Mouse (Mus musculus): ENCODE results near the gene Tssk2. TPM values are rescaled to one million over a fixed set of nuclear protein-coding genes. Genes with fewer than 3 reads are reported as not detected.

Tssk2 gene
- 0.07 TPM in 1 of 2 replicates, not detected in the other for polyA plus RNA-seq (2015; fragmentation: Nextera tagmentation; extraction: Ambion mirVana)

GRCm38 (mm10) chr16:17898462-17898861, at the start of gene Tssk2, which contains the start of gene Dgcr2:
Tssk2 (plus strand) TSS chr16:17898637.
Dgcr2 (minus strand) TSS chr16:17898562.
- Histone ChIP-seq H3K36me3 (ENCODE audit: control insufficient read depth, insufficient read depth, low read length) (peaks cover 26% of the 10 kb centered on the region), H3K9me3 (ENCODE audit: control insufficient read depth, low read length) (no peaks in the 10 kb centered on the region), H3K9ac (ENCODE audit: low read length) (no peak within 1 kb of the TSS), H3K4me1 (replicated peaks; ENCODE audit: control insufficient read depth, insufficient read depth) (no peaks in the 10 kb centered on the region), H3K27me3 (ENCODE audit: control insufficient read depth, insufficient read depth, low read length) (no peaks in the 10 kb centered on the region), H3K27ac (replicated peaks) (no peak within 1 kb of the TSS), H3K4me3 (ENCODE audit: low read depth, low read length) (no peak within 1 kb of the TSS), H3K4me2 (replicated peaks; ENCODE audit: low read depth) (no peak within 1 kb of the TSS)
- DNase-seq (ENCODE audit: low spot score) (no peak), ATAC-seq (ENCODE audit: low FRiP score, low TSS enrichment) (no peak)
- TF ChIP-seq CTCF (IDR thresholded peaks at IDR 0.05; ENCODE audit: low read depth) (no peak), EP300 (optimal IDR thresholded peaks at IDR 0.05) (no peak)
- 91% methylated on average over 14 of the region's 14 CpGs for WGBS

GRCm38 (mm10) chr16:17848928-17849327, 49.5 kb upstream of the Tssk2 start:
- TF ChIP-seq CTCF (IDR thresholded peaks at IDR 0.05; ENCODE audit: low read depth) = peak; percentile 86
- TF ChIP-seq EP300 (optimal IDR thresholded peaks at IDR 0.05) = no peak
- no peak for DNase-seq (ENCODE audit: low spot score)
- Histone ChIP-seq H3K9ac (ENCODE audit: low read length) (no peak overlapping the region), H3K4me2 (replicated peaks; ENCODE audit: low read depth) (no peak overlapping the region), H3K27me3 (ENCODE audit: control insufficient read depth, insufficient read depth, low read length) (no peaks in the 10 kb centered on the region), H3K36me3 (ENCODE audit: control insufficient read depth, insufficient read depth, low read length) (peaks cover 35% of the 10 kb centered on the region), H3K4me3 (ENCODE audit: low read depth, low read length) (no peak overlapping the region), H3K27ac (replicated peaks) (no peak overlapping the region), H3K4me1 (replicated peaks; ENCODE audit: control insufficient read depth, insufficient read depth) (no peaks in the 10 kb centered on the region), H3K9me3 (ENCODE audit: control insufficient read depth, low read length) (no peaks in the 10 kb centered on the region)
- 22% methylated on average over 1 of the region's 1 CpGs for WGBS
- peak; percentile 40; the same call in 1 of the 2 replicates for ATAC-seq (ENCODE audit: low FRiP score, low TSS enrichment)

- TF ChIP-seq EP300 (optimal IDR thresholded peaks at IDR 0.05) (no peak), CTCF (IDR thresholded peaks at IDR 0.05; ENCODE audit: low read depth) (no peak)
- WGBS = 82% methylated on average over 6 of the region's 6 CpGs
- Histone ChIP-seq H3K9me3 (ENCODE audit: control insufficient read depth, low read length) (no peaks in the 10 kb centered on the region), H3K27me3 (ENCODE audit: control insufficient read depth, insufficient read depth, low read length) (no peaks in the 10 kb centered on the region), H3K4me2 (replicated peaks; ENCODE audit: low read depth) (no peak overlapping the region), H3K36me3 (ENCODE audit: control insufficient read depth, insufficient read depth, low read length) (peaks cover 33% of the 10 kb centered on the region), H3K9ac (ENCODE audit: low read length) (no peak overlapping the region), H3K27ac (replicated peaks) (no peak overlapping the region), H3K4me3 (ENCODE audit: low read depth, low read length) (no peak overlapping the region), H3K4me1 (replicated peaks; ENCODE audit: control insufficient read depth, insufficient read depth) (no peaks in the 10 kb centered on the region)
- no peak for DNase-seq (ENCODE audit: low spot score)
- ATAC-seq (ENCODE audit: low FRiP score, low TSS enrichment) = no peak
These were observed 49.0 kb upstream of the Tssk2 start for GRCm38 (mm10) chr16:17849486-17849885.

- no peak overlapping the region for H3K9ac ChIP-seq (ENCODE audit: low read length)
- TF ChIP-seq CTCF (IDR thresholded peaks at IDR 0.05; ENCODE audit: low read depth) (no peak), EP300 (optimal IDR thresholded peaks at IDR 0.05) (no peak)
- H3K4me1 ChIP-seq (replicated peaks; ENCODE audit: control insufficient read depth, insufficient read depth) = no peaks in the 10 kb centered on the region
- WGBS = 97% methylated on average over 5 of the region's 5 CpGs
- H3K27ac ChIP-seq (replicated peaks) = no peak overlapping the region
- H3K9me3 ChIP-seq (ENCODE audit: control insufficient read depth, low read length) = no peaks in the 10 kb centered on the region
- no peak overlapping the region for H3K4me3 ChIP-seq (ENCODE audit: low read depth, low read length)
- ATAC-seq (ENCODE audit: low FRiP score, low TSS enrichment) = no peak
- H3K36me3 ChIP-seq (ENCODE audit: control insufficient read depth, insufficient read depth, low read length) = peaks cover 35% of the 10 kb centered on the region
- H3K4me2 ChIP-seq (replicated peaks; ENCODE audit: low read depth) = no peak overlapping the region
- no peak for DNase-seq (ENCODE audit: low spot score)
- no peaks in the 10 kb centered on the region for H3K27me3 ChIP-seq (ENCODE audit: control insufficient read depth, insufficient read depth, low read length)
These were observed 47.1 kb upstream of the Tssk2 start for GRCm38 (mm10) chr16:17851331-17851730.

GRCm38 (mm10) chr16:17851860-17852259, 46.6 kb upstream of the Tssk2 start:
- no peak for DNase-seq (ENCODE audit: low spot score)
- TF ChIP-seq CTCF (IDR thresholded peaks at IDR 0.05; ENCODE audit: low read depth) (no peak), EP300 (optimal IDR thresholded peaks at IDR 0.05) (no peak)
- H3K9me3 ChIP-seq (ENCODE audit: control insufficient read depth, low read length) = no peaks in the 10 kb centered on the region
- ATAC-seq (ENCODE audit: low FRiP score, low TSS enrichment) = no peak
- H3K27ac ChIP-seq (replicated peaks) = no peak overlapping the region
- peaks cover 36% of the 10 kb centered on the region for H3K36me3 ChIP-seq (ENCODE audit: control insufficient read depth, insufficient read depth, low read length)
- no peak overlapping the region for H3K9ac ChIP-seq (ENCODE audit: low read length)
- WGBS = 88% methylated on average over 1 of the region's 1 CpGs
- no peaks in the 10 kb centered on the region for H3K27me3 ChIP-seq (ENCODE audit: control insufficient read depth, insufficient read depth, low read length)
- no peak overlapping the region for H3K4me3 ChIP-seq (ENCODE audit: low read depth, low read length)
- no peaks in the 10 kb centered on the region for H3K4me1 ChIP-seq (replicated peaks; ENCODE audit: control insufficient read depth, insufficient read depth)
- H3K4me2 ChIP-seq (replicated peaks; ENCODE audit: low read depth) = no peak overlapping the region

GRCm38 (mm10) chr16:17853263-17853662, 45.2 kb upstream of the Tssk2 start:
- DNase-seq (ENCODE audit: low spot score) = no peak
- H3K36me3 ChIP-seq (ENCODE audit: control insufficient read depth, insufficient read depth, low read length) = peaks cover 47% of the 10 kb centered on the region
- no peaks in the 10 kb centered on the region for H3K27me3 ChIP-seq (ENCODE audit: control insufficient read depth, insufficient read depth, low read length)
- WGBS = 81% methylated on average over 2 of the region's 2 CpGs
- H3K9ac ChIP-seq (ENCODE audit: low read length) = no peak overlapping the region
- no peaks in the 10 kb centered on the region for H3K4me1 ChIP-seq (replicated peaks; ENCODE audit: control insufficient read depth, insufficient read depth)
- H3K9me3 ChIP-seq (ENCODE audit: control insufficient read depth, low read length) = no peaks in the 10 kb centered on the region
- no peak overlapping the region for H3K4me3 ChIP-seq (ENCODE audit: low read depth, low read length)
- H3K27ac ChIP-seq (replicated peaks) = no peak overlapping the region
- TF ChIP-seq CTCF (IDR thresholded peaks at IDR 0.05; ENCODE audit: low read depth) (no peak), EP300 (optimal IDR thresholded peaks at IDR 0.05) (no peak)
- H3K4me2 ChIP-seq (replicated peaks; ENCODE audit: low read depth) = no peak overlapping the region
- ATAC-seq (ENCODE audit: low FRiP score, low TSS enrichment) = no peak
